Mouse (Mus musculus) left cerebral cortex, adult 11 months (tissue): ENCODE measurements around the gene Vps33b.
"Not testable (repeated sequence)": the region's sequence is repeated elsewhere in the genome, so short reads cannot be mapped to it uniquely, and the experiment has no call there.

ENCODE experiments used
- DNase-seq: peaks from one replicate; pipeline ENCODE4 v3.0.0; 2022; ENCODE audit warnings: low spot score

Gene Vps33b

DNA sequence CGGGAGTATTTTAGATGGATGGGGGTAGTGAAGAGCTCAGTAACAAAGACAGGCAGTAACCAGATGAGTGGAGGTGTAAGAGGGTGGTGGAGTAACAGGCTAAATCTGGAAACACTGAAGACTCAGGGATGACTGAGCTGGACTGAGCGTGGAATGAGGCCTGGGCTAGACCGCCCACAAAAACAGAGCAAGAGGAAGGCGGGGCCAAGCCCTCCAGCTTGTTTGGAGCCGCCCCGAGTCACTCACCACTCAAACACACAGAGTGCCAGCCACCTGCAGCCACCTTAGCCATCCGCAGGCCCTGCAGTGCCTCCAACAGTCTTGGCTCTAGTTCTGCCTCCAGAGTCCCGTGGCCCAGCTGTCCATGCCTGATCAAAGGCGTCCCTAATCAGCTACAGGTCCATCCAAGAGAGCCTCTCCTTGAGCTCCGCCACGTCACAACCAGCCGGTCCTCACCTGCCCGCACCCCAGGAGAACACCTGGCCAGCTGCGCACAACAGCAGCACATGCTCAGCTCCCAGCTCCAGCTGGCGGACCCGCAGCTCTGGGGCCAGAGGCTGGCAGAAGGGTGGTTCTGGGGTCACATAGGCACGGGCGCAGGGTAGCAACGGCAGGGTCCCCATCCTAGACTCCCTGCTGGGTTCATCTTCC, 50.5 kb downstream of the Vps33b start:
- no peak for DNase-seq

DNA sequence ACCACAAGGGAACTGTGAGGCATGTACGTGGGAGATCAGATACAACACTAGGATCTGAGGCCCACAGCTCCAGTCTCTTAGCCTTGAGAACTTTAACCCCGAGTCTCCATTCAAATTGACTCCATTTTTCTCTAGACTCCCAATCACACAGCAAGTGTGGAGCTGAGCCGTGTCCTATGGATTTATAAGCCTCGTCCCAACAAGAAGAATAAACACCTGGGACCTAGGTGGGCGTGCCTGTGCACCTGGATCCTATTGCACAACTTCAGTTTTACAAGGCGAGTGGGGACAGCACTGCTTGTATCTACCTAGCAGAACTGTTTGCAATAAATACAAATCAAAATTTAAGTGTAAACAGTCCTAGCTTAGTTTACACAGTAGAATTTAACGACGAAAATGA, 53.9 kb downstream of the Vps33b start:
- DNase-seq, result no peak

GRCm38 (mm10) chr7:80324043-80324815, 54.8 kb downstream of the Vps33b start, which contains the start of gene Rccd1:
TSS of gene Rccd1 (minus strand) at chr7:80324454.
- peak; percentile 94 for DNase-seq

- not testable (repeated sequence) for DNase-seq
Observed at GRCm38 (mm10) chr7:80324816-80325119, 55.3 kb downstream of the Vps33b start.

DNA sequence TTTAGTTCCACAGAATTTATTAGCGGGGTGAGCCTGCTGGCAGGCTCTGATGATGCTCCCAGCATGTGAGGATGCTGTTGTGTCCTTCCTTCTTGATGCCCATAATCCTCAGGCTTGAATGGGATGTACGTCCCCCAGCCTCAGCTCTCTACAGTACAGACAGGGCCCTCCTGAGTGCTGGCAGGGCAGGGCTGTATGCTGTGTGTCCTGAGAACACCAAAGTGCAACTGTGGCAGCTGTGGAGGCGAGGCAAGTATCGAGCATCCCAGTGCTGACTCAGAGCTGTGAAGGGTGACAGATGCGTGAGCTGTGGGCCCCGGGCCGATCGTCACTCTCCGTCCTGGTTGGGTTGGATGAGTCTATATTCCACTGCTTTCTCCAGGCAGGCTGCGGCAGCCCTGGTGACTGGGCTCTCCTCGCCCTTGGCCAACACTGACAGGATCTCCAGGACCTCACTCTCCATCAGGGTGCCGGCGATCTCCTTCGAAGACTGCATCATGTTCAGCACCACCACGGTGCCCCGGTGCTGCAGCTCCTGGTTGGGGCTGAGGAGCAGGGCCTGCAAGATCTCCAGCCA, 55.9 kb downstream of the Vps33b start:
- no peak for DNase-seq

DNA sequence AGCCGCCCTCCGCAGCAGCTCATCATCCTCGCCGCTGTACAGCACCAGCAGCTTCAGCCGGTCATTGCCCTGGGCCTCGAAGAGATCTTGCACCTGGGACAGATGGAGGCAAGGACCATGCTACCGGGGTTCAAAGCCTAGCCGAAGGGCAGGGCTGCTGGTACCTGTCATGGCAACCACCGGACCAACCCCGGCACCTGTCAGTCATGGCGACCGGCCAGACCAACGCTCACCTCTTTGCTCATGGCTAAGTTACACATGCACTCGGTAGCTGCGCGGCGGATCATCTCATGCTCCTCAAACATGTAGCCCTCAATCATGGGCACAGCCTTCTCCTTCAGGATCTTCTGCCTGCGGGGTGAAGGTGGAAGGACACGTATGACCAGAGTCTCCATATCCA, 56.6 kb downstream of the Vps33b start:
- DNase-seq, result no peak

DNA sequence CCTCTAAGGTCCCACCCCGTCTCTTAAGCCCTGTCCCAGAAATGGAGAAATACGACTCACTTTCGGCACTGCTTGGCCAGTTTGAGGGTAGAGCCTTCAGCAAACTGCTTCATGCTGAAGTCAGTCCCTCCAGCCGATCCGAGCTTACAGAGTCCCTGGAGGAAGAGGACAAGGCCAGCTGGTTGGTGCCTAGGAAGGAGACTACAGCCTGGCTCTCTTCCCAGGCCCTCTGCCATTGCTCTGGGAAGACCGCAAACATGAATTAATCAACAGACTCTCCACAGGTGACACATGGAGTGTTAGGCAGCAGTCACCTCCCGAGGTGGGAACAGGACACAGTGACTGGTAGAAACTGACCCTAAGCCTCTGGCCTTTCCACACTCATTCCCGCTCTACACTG, 60.8 kb downstream of the Vps33b start:
- no peak for DNase-seq

DNA sequence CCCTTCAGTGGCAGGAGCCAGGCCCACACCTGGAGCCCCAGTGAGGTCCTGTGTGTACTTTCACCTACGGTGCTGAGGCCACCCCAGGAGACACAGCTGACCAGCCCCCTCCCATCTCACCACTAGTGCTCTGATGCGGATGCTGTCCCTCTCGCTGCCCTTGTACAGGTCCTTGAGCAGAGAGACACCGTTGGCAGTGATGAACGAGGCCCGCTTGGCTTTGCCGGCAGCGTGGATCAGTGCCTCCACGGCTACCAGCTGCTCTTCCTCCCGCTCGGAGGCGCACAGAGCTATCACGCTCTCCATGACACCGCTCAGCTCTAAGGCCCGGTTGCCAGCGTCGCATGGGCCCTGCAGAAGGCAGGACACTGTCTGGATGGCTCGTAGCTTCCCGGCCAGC, 62.0 kb downstream of the Vps33b start:
- no peak for DNase-seq

- DNase-seq, result no peak
Observed at GRCm38 (mm10) chr7:80334848-80335247, 65.4 kb downstream of the Vps33b start.

- no peak for DNase-seq
Observed at GRCm38 (mm10) chr7:80336932-80337331, 67.5 kb downstream of the Vps33b start.

GRCm38 (mm10) chr7:80339371-80339770, 69.9 kb downstream of the Vps33b start:
- no peak for DNase-seq

GRCm38 (mm10) chr7:80339793-80340628, 70.6 kb downstream of the Vps33b start:
- peak; percentile 96 for DNase-seq

GRCm38 (mm10) chr7:80340793-80341192, 71.3 kb downstream of the Vps33b start, which contains the start of gene Unc45a:
TSS of gene Unc45a (minus strand) at chr7:80341005.
- DNase-seq, result no peak
